Mouse (Mus musculus): ENCODE data around the gene Ms4a5.

- no peak for TF ChIP-seq TCF12 (IDR thresholded peaks at IDR 0.05; ENCODE audit: insufficient read depth, poor library complexity, severe bottlenecking)
- TF ChIP-seq POLR2A (IDR thresholded peaks at IDR 0.05; ENCODE audit: insufficient read length, low read depth) = no peak
- no peak for TF ChIP-seq CEBPB (IDR thresholded peaks at IDR 0.05; ENCODE audit: insufficient read depth, poor library complexity, severe bottlenecking)
- no peak for TF ChIP-seq USF1 (IDR thresholded peaks at IDR 0.05; ENCODE audit: low read depth)
- TF ChIP-seq E2F4 (IDR thresholded peaks at IDR 0.05; ENCODE audit: insufficient read depth) = no peak
- no peak for TF ChIP-seq SRF (IDR thresholded peaks at IDR 0.05; ENCODE audit: control insufficient read depth, insufficient read length, low read depth)
- no peak for TF ChIP-seq MYOD1 (IDR thresholded peaks at IDR 0.05; ENCODE audit: control insufficient read depth in 1 of 3, insufficient read length in 2 of 3, low read depth in 2 of 3)
Observed at GRCm38 (mm10) chr19:11266956-11267355, 16.7 kb downstream of the Ms4a5 start.

All from myocyte (in vitro differentiated cells).